ENCODE assay signal across 1 mouse cellular context in the genomic region with DNA sequence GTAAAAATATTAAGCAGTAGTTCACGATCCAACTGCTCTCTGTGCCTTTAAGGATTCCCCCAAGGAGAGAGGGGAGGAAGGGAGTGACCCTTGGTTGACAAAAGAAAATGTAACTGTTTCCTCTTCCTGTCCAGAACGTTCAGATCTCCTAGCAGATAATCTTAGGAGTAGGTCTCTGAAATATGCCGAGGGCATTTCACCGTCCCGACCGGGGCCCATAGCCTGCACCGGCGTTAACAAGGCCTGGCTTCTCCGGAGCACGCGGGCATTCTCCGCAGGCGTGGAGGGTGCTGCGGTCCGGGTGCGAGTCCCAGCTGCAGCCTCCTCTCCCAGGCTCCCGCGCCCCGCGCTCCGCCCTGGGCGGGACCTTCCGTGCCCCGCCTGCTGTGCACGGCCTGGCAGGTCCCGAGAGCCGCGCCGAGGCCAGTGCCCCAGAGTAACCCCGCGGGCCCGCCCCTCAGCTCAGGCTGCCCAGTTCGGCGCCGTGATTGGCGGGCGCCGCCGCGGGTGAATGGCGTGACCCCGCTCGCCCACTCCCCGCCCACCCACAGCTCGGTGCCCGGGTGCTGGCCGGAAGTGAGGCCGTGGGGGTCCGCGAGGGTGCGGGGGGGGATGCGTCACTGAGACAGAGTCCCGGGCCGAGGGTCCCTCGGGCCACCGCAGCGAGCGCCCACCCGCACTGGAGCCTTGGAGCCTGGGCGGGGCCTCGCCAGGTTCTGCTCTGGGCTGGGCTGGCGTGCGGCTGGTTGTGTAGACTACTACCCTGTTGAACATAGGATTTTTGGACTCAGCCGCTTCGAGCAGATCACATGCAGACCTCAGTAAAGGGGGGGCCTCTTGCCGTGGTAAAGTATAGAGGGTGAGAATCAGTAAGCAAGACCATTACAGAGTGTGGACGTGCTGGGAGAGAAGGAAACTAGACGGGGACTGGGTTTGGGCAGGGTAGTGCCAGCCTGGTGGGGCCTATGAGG.
A peak's percentile ranks its signal among the peaks of the same experiment; 100 is the strongest.
TF ChIP-seq lines count a peak whose summit lies in the region.

No protein-coding gene starts in this region.

TF ChIP-seq in CH12.LX, 34 proteins besides CTCF, POLR2A, EP300 and RAD21 (continued from another document):
- no peak for TF ChIP-seq ZKSCAN1 (IDR thresholded peaks at IDR 0.05; ENCODE audit: borderline replicate concordance, low read depth, low read length)
- TF ChIP-seq POLR2AphosphoS2 (IDR thresholded peaks at IDR 0.05; ENCODE audit: low read depth, low read length): peak; percentile 82
- peak; percentile 38; the same call in 1 of the 2 replicates for TF ChIP-seq MAX (IDR thresholded peaks at IDR 0.05; ENCODE audit: low read length)
- no peak for TF ChIP-seq MAZ (IDR thresholded peaks at IDR 0.05; ENCODE audit: low read depth, low read length)
- no peak for TF ChIP-seq ZC3H11A (IDR thresholded peaks at IDR 0.05; ENCODE audit: low read depth, low read length)
- peak; percentile 46; the same call in 1 of the 2 replicates for TF ChIP-seq IRF4 (IDR thresholded peaks at IDR 0.05; ENCODE audit: low read depth, low read length)
- no peak for TF ChIP-seq MAFK (IDR thresholded peaks at IDR 0.05; ENCODE audit: insufficient replicate concordance, low read length)
- TF ChIP-seq GABPA (IDR thresholded peaks at IDR 0.05; ENCODE audit: insufficient replicate concordance, low read depth, low read length): no peak
- TF ChIP-seq MXI1 (IDR thresholded peaks at IDR 0.05; ENCODE audit: low read depth, low read length): no peak; the same call in 1 of the 2 replicates
- TF ChIP-seq TCF12 (IDR thresholded peaks at IDR 0.05; ENCODE audit: low read depth, low read length): peak; percentile 21; the same call in 1 of the 2 replicates
- TF ChIP-seq SIN3A (IDR thresholded peaks at IDR 0.05; ENCODE audit: low read length): peak; percentile 17
- 0 out of 2 replicates have a peak, but pooled peaks have one; percentile 37 for TF ChIP-seq ELF1 (IDR thresholded peaks at IDR 0.05; ENCODE audit: low read depth, low read length)
- peak; percentile 73; the same call in 1 of the 2 replicates for TF ChIP-seq ZMIZ1 (IDR thresholded peaks at IDR 0.05; ENCODE audit: low read depth, low read length)
- no peak for TF ChIP-seq USF2 (conservative IDR thresholded peaks at IDR 0.05; ENCODE audit: low read depth, low read length)
- TF ChIP-seq USF1 (IDR thresholded peaks at IDR 0.05; ENCODE audit: low read depth, low read length): no peak
- TF ChIP-seq KAT2A (IDR thresholded peaks at IDR 0.05; ENCODE audit: insufficient replicate concordance, low read length): no peak
- TF ChIP-seq NELFE (IDR thresholded peaks at IDR 0.05; ENCODE audit: low read depth, low read length): peak; percentile 65
- TF ChIP-seq CHD1 (IDR thresholded peaks at IDR 0.05; ENCODE audit: low read depth, low read length): no peak
- 0 out of 2 replicates have a peak, but pooled peaks have one; percentile 41 for TF ChIP-seq MEF2A (IDR thresholded peaks at IDR 0.05; ENCODE audit: borderline replicate concordance, low read depth, low read length)
- TF ChIP-seq BHLHE40 (IDR thresholded peaks at IDR 0.05; ENCODE audit: low read depth, low read length): peak; percentile 42
- no peak for TF ChIP-seq ZNF384 (IDR thresholded peaks at IDR 0.05; ENCODE audit: low read depth, low read length)
- peak; percentile 53; the same call in 1 of the 2 replicates for TF ChIP-seq MYC (IDR thresholded peaks at IDR 0.05; ENCODE audit: low read depth, low read length)
- peak; percentile 34; the same call in 1 of the 2 replicates for TF ChIP-seq HCFC1 (IDR thresholded peaks at IDR 0.05; ENCODE audit: low read depth, low read length)
- TF ChIP-seq UBTF (IDR thresholded peaks at IDR 0.05; ENCODE audit: low read depth, low read length): 0 out of 2 replicates have a peak, but pooled peaks have one; percentile 10
- TF ChIP-seq RCOR1 (conservative IDR thresholded peaks at IDR 0.05; ENCODE audit: low read depth, low read length): no peak
